Mouse (Mus musculus) G1E (cell line): ENCODE results near the gene Gm14399.
"Not testable (repeated sequence)": the region's sequence is repeated elsewhere in the genome, so short reads cannot be mapped to it uniquely, and the experiment has no call there.

Experiments used
- CTCF ChIP-seq: IDR thresholded peaks from 2 replicates; pipeline ENCODE4 v1.5.1; 2012; ENCODE audit warnings: low read depth, low read length, inconsistent platforms, mixed read lengths
- GATA1 ChIP-seq: IDR thresholded peaks from 2 replicates; pipeline ENCODE4 v1.6.1; 2012; ENCODE audit warnings: borderline replicate concordance, low read length, inconsistent platforms, mixed read lengths
- GATA2 ChIP-seq: IDR thresholded peaks from 2 replicates; pipeline ENCODE4 v1.6.1; 2012; ENCODE audit warnings: low read depth, low read length, inconsistent platforms, borderline replicate concordance
- POLR2AphosphoS5 ChIP-seq: IDR thresholded peaks from 2 replicates; pipeline ENCODE4 v1.6.1; 2012; ENCODE audit warnings: low read depth, low read length, inconsistent platforms; ENCODE audit not compliant: insufficient replicate concordance
- TAL1 ChIP-seq: conservative IDR thresholded peaks from 2 replicates; pipeline ENCODE4 v1.6.1; 2012; ENCODE audit warnings: low read depth, low read length, inconsistent platforms, mixed read lengths

GRCm38 (mm10) chr2:175174058-175174457 is 32.2 kb upstream of the Gm14399 start:
- TF ChIP-seq TAL1, CTCF, GATA2, GATA1, POLR2AphosphoS5: not testable (repeated sequence)
